ENCODE assay signal across 22 mouse cellular contexts in the genomic region with DNA sequence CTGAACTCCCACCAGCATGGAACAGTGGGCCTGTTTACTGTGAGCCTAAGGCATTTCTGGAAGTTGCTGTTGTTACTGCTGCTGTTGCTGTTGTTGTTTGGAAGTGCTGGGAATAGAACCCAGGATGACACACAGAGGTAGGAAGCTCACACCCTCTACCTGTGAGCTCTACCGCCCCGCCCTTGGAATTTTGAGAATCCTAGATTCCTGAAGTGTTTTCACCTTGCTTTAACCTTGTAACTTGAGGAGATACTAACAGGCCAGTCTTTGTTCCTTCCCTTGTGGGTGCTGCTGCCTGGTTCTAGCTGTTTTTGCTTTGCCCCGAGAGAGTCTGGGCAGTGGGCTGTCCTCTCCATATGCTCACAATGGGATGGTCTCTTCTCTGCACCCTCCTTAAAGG.
"Had no signal": no experiment of that assay in that cellular context is flagged by ENCODE, and none has a peak within 500 bp of the region (broad histone marks: within the 10 kb centered on the region; RNA-seq: fewer than 3 reads in every experiment).

No protein-coding gene starts in this region.

- ATAC-seq: liver, postnatal 0 days; midbrain, embryonic 15.5 days had no signal

- H3K4me1 ChIP-seq: kidney, embryonic 15.5 days; limb, embryonic 12.5 days; limb, embryonic 15.5 days; midbrain, embryonic 15.5 days; neural tube, embryonic 12.5 days; neural tube, embryonic 15.5 days; stomach, embryonic 15.5 days had no signal

- H3K9ac ChIP-seq: kidney, embryonic 15.5 days; limb, embryonic 12.5 days; limb, embryonic 15.5 days; liver, embryonic 14.5 days; liver, postnatal 0 days; midbrain, embryonic 12.5 days; midbrain, embryonic 15.5 days; neural tube, embryonic 12.5 days; neural tube, embryonic 15.5 days; stomach, embryonic 15.5 days had no signal

- H3K27ac ChIP-seq: kidney, embryonic 15.5 days; left cerebral cortex, adult 2 months; limb, embryonic 12.5 days; limb, embryonic 15.5 days; liver, embryonic 14.5 days; midbrain, embryonic 12.5 days; midbrain, embryonic 15.5 days; neural tube, embryonic 12.5 days; neural tube, embryonic 15.5 days; stomach, embryonic 15.5 days had no signal

- H3K36me3 ChIP-seq: kidney, embryonic 15.5 days; limb, embryonic 12.5 days; limb, embryonic 15.5 days; midbrain, embryonic 12.5 days; midbrain, embryonic 15.5 days; neural tube, embryonic 12.5 days; neural tube, embryonic 15.5 days; stomach, embryonic 15.5 days had no signal

- H3K4me2 ChIP-seq: kidney, embryonic 15.5 days; limb, embryonic 12.5 days; limb, embryonic 15.5 days; liver, embryonic 11.5 days; midbrain, embryonic 12.5 days; midbrain, embryonic 15.5 days; neural tube, embryonic 12.5 days; neural tube, embryonic 15.5 days; stomach, embryonic 15.5 days had no signal

- DNase-seq: kidney, adult 11 months; kidney, adult 8-10 months; kidney, postnatal 10 days; kidney, postnatal 36 days; layer of hippocampus, postnatal 36 days; left cerebral cortex, postnatal 4 days; liver, postnatal 0 days; lung, postnatal 10 days; right cerebral cortex, postnatal 25 days; spleen, adult 18-20 months; thymus, postnatal 25 days had no signal

- H3K27me3 ChIP-seq: kidney, embryonic 15.5 days; limb, embryonic 12.5 days; limb, embryonic 15.5 days; midbrain, embryonic 12.5 days; midbrain, embryonic 15.5 days; neural tube, embryonic 12.5 days; neural tube, embryonic 15.5 days; stomach, embryonic 15.5 days had no signal

- H3K9me3 ChIP-seq: kidney, embryonic 15.5 days; limb, embryonic 12.5 days; limb, embryonic 15.5 days; midbrain, embryonic 12.5 days; midbrain, embryonic 15.5 days; neural tube, embryonic 12.5 days; neural tube, embryonic 15.5 days; stomach, embryonic 15.5 days had no signal

- H3K4me3 ChIP-seq: kidney, embryonic 15.5 days; left cerebral cortex, adult 2 months; limb, embryonic 12.5 days; limb, embryonic 15.5 days; midbrain, embryonic 12.5 days; midbrain, embryonic 15.5 days; neural tube, embryonic 12.5 days; neural tube, embryonic 15.5 days; stomach, embryonic 15.5 days had no signal
